Mouse (Mus musculus) gastrocnemius, adult 2 months (tissue): ENCODE measurements around the gene Pard3. TPM values are rescaled to one million over a fixed set of nuclear protein-coding genes. Genes with fewer than 3 reads are reported as not detected.
A peak's percentile ranks its signal among the peaks of the same experiment; 100 is the strongest.

ENCODE experiments used
- DNase-seq: peaks from one replicate; pipeline ENCODE4 v3.0.0; 2022
- H3K27ac ChIP-seq: fragments of 200-600 bp; 2 replicates; pipeline ENCODE4 v1.8.1; 2022; ENCODE audit warnings: mild to moderate bottlenecking
- H3K4me3 ChIP-seq: fragments of 200-600 bp; 2 replicates; pipeline ENCODE4 v1.8.1; 2022; ENCODE audit warnings: mild to moderate bottlenecking, moderate library complexity
- CTCF ChIP-seq: fragments of 200-600 bp; IDR thresholded peaks from 2 replicates; pipeline ENCODE4 v1.8.1; 2022; ENCODE audit warnings: antibody characterized with exemption, mild to moderate bottlenecking, moderate library complexity
- intact Hi-C: fragments of 180-260 bp; cut with DNase I; formaldehyde crosslinking; loops from one replicate; pipeline ENCODE4 v1.15.1; 2025
- total RNA-seq, 2 experiments: library from RNA; stranded (reverse); gene quantifications; 2 replicates each; pipeline ENCODE4 v1.2.3; 2021

The Pard3 gene
- total RNA-seq, 2 experiments from 2014 or later, result 29.8 to 30.2 TPM

- peak overlapping the region; percentile 68 for H3K4me3 ChIP-seq
- no peak for TF ChIP-seq CTCF
- H3K27ac ChIP-seq, result peak overlapping the region; percentile 94; the same call in 1 of the 2 replicates
- no peak for DNase-seq
- intact Hi-C loops, result loop anchor here (2.0 to 5.0 kb wide), 4 partner anchors 50 to 921 kb away; partner anchors contain the start of gene Nrp1
These were observed 374.0 kb downstream of the Pard3 start for GRCm38 (mm10) chr8:127437613-127438235.

GRCm38 (mm10) chr8:127438625-127439391, 375.1 kb downstream of the Pard3 start:
- intact Hi-C loops, result loop anchor here (2.0 to 5.0 kb wide), 4 partner anchors 52 to 920 kb away; partner anchors contain the start of gene Nrp1
- peak; percentile 74 for TF ChIP-seq CTCF
- H3K27ac ChIP-seq, result peak overlapping the region; percentile 94
- peak; percentile 74 for DNase-seq
- H3K4me3 ChIP-seq, result peak overlapping the region; percentile 68

GRCm38 (mm10) chr8:127439392-127440160, 375.9 kb downstream of the Pard3 start:
- Histone ChIP-seq H3K27ac (peak overlapping the region; percentile 94), H3K4me3 (peak overlapping the region; percentile 68)
- intact Hi-C loops, result loop anchor here (2.0 to 5.0 kb wide), 5 partner anchors 52 to 919 kb away; partner anchors contain the start of gene Nrp1
- no peak for TF ChIP-seq CTCF
- DNase-seq, result peak; percentile 65

GRCm38 (mm10) chr8:127440161-127440833, 376.6 kb downstream of the Pard3 start:
- peak; percentile 72 for DNase-seq
- no peak for TF ChIP-seq CTCF
- intact Hi-C loops, result loop anchor here (5.0 kb wide), 1 partner anchor 147 kb away; no protein-coding TSS in a partner anchor
- H3K4me3 ChIP-seq, result peak overlapping the region; percentile 68
- H3K27ac ChIP-seq, result peak overlapping the region; percentile 94

GRCm38 (mm10) chr8:127440834-127441485, 377.3 kb downstream of the Pard3 start:
- H3K27ac ChIP-seq, result peak overlapping the region; percentile 94
- intact Hi-C loops, result loop anchor here (5.0 kb wide), 1 partner anchor 146 kb away; no protein-coding TSS in a partner anchor
- TF ChIP-seq CTCF, result no peak

GRCm38 (mm10) chr8:127447401-127447800, 383.7 kb downstream of the Pard3 start:
- no peak for DNase-seq
- no peak overlapping the region for H3K27ac ChIP-seq
- TF ChIP-seq CTCF, result no peak
- H3K4me3 ChIP-seq, result no peak overlapping the region
- intact Hi-C loops, result no loop called here

More at GRCm38 (mm10) chr8:127440834-127441485, 377.3 kb downstream of the Pard3 start:
- peak; percentile 88 for DNase-seq
- H3K4me3 ChIP-seq, result peak overlapping the region; percentile 68

- intact Hi-C loops, result no loop called here
- no peak for TF ChIP-seq CTCF
- Histone ChIP-seq H3K27ac (no peak overlapping the region), H3K4me3 (no peak overlapping the region)
- peak; percentile 31 for DNase-seq
These were observed 385.6 kb downstream of the Pard3 start for GRCm38 (mm10) chr8:127449066-127449840.

- TF ChIP-seq CTCF, result no peak
- H3K4me3 ChIP-seq, result no peak overlapping the region
- H3K27ac ChIP-seq, result no peak overlapping the region
- intact Hi-C loops, result no loop called here
- no peak for DNase-seq
These were observed 387.4 kb downstream of the Pard3 start for GRCm38 (mm10) chr8:127450954-127451668.

- no peak overlapping the region for H3K4me3 ChIP-seq
- intact Hi-C loops, result no loop called here
- H3K27ac ChIP-seq, result no peak overlapping the region
- TF ChIP-seq CTCF, result no peak
- DNase-seq, result no peak
These were observed 388.7 kb downstream of the Pard3 start for GRCm38 (mm10) chr8:127452364-127452763.

GRCm38 (mm10) chr8:127457901-127458300, 394.2 kb downstream of the Pard3 start:
- H3K4me3 ChIP-seq, result no peak overlapping the region
- no peak overlapping the region for H3K27ac ChIP-seq
- DNase-seq, result no peak
- no peak for TF ChIP-seq CTCF
- intact Hi-C loops, result no loop called here
